Mouse (Mus musculus) spleen, adult 2 months (tissue): ENCODE data around the gene Baiap2l1.

Experiments used
- CTCF ChIP-seq: fragments of 200-500 bp; IDR thresholded peaks from 2 replicates; pipeline ENCODE4 v1.5.1; 2011; ENCODE audit warnings: mild to moderate bottlenecking, inconsistent platforms; ENCODE audit not compliant: insufficient read depth, insufficient read length, insufficient replicate concordance; ENCODE audit errors: extremely low read depth
- POLR2A ChIP-seq: fragments of 200-500 bp; IDR thresholded peaks from 2 replicates; pipeline ENCODE4 v1.6.1; 2011; ENCODE audit warnings: low read depth, low read length, inconsistent platforms

GRCm38 (mm10) chr5:144279081-144279541, 78.8 kb downstream of the Baiap2l1 start:
- TF ChIP-seq CTCF (no peak), POLR2A (no peak)
